Mouse (Mus musculus) neural tube, embryonic 15.5 days (tissue): Measurements from ENCODE around the gene Car14. TPM values are rescaled to one million over a fixed set of nuclear protein-coding genes. Genes with fewer than 3 reads are reported as not detected.
"Not testable (repeated sequence)": the region's sequence is repeated elsewhere in the genome, so short reads cannot be mapped to it uniquely, and the experiment has no call there.

ENCODE experiments used
- ATAC-seq: fragments of 200-750 bp; cut with Nextera tagmentation; 2 replicates; pipeline ENCODE4 v1.8.0; 2017; ENCODE audit warnings: mild to moderate bottlenecking, moderate TSS enrichment, moderate library complexity; ENCODE audit not compliant: low FRiP score
- H3K27ac ChIP-seq: fragments of 300-500 bp; sonication (generic); replicated peaks from 2 replicates; pipeline ENCODE4 v1.5.1; 2015; ENCODE audit warnings: mild to moderate bottlenecking, inconsistent platforms
- H3K27me3 ChIP-seq: fragments of 300-500 bp; sonication (generic); replicated peaks from 2 replicates; pipeline ENCODE4 v1.6.1; 2015; ENCODE audit warnings: inconsistent platforms
- H3K36me3 ChIP-seq: fragments of 300-500 bp; sonication (generic); 2 replicates; pipeline ENCODE4 v1.6.1; 2015; ENCODE audit warnings: inconsistent platforms
- H3K4me1 ChIP-seq: fragments of 300-500 bp; sonication (generic); 2 replicates; pipeline ENCODE4 v1.6.1; 2015; ENCODE audit warnings: inconsistent platforms
- H3K4me2 ChIP-seq: fragments of 300-500 bp; sonication (generic); 2 replicates; pipeline ENCODE4 v1.6.1; 2015; ENCODE audit warnings: inconsistent platforms, mild to moderate bottlenecking, moderate library complexity
- H3K4me3 ChIP-seq: fragments of 300-500 bp; sonication (generic); replicated peaks from 2 replicates; pipeline ENCODE4 v1.5.1; 2015; ENCODE audit warnings: mild to moderate bottlenecking, inconsistent platforms
- H3K9ac ChIP-seq: fragments of 300-500 bp; sonication (generic); replicated peaks from 2 replicates; pipeline ENCODE4 v1.6.1; 2015; ENCODE audit warnings: mild to moderate bottlenecking, inconsistent platforms
- H3K9me3 ChIP-seq: fragments of 300-500 bp; sonication (generic); replicated peaks from 2 replicates; pipeline ENCODE4 v1.6.1; 2016; ENCODE audit warnings: inconsistent platforms
- WGBS: fragments of 180-500 bp; shearing (Covaris S2); methylation state at CpG from one replicate; pipeline ENCODE4 v1.1.7; 2015; ENCODE audit warnings: mixed read lengths; 5-methylcytosine and 5-hydroxymethylcytosine counted together
- polyA plus RNA-seq: library from polyadenylated mRNA; unstranded; fragments of >200 nt; fragmentation: Nextera tagmentation; extraction: Ambion mirVana; gene quantifications from 2 replicates; pipeline ENCODE4 v1.2.1, GENCODE M21; 2015

Car14 gene
- polyA plus RNA-seq, 1 experiment from 2014 or later = 1.3 TPM

GRCm38 (mm10) chr3:95923429-95923828 lies 18.9 kb upstream of the Car14 start:
- not testable (repeated sequence) for H3K9me3 ChIP-seq, H3K4me2 ChIP-seq, ATAC-seq, H3K4me3 ChIP-seq, H3K27ac ChIP-seq, H3K4me1 ChIP-seq, H3K36me3 ChIP-seq, H3K9ac ChIP-seq, H3K27me3 ChIP-seq
- 93% methylated on average over 7 of the region's 7 CpGs for WGBS

- not testable (repeated sequence) for H3K4me3 ChIP-seq, H3K9ac ChIP-seq, H3K4me1 ChIP-seq, H3K9me3 ChIP-seq, ATAC-seq, H3K36me3 ChIP-seq, H3K27me3 ChIP-seq, H3K27ac ChIP-seq, H3K4me2 ChIP-seq
- WGBS = 78% methylated on average over 2 of the region's 2 CpGs
These were observed 16.0 kb upstream of the Car14 start for GRCm38 (mm10) chr3:95920532-95920931.

- Histone ChIP-seq H3K4me3 (no peak overlapping the region), H3K9me3 (no peaks in the 10 kb centered on the region), H3K4me1 (no peaks in the 10 kb centered on the region), H3K27ac (no peak overlapping the region), H3K9ac (no peak overlapping the region), H3K27me3 (no peaks in the 10 kb centered on the region), H3K4me2 (no peak overlapping the region), H3K36me3 (no peaks in the 10 kb centered on the region)
- 84% methylated on average over 7 of the region's 7 CpGs for WGBS
- no peak for ATAC-seq
These were observed 12.3 kb upstream of the Car14 start for GRCm38 (mm10) chr3:95916760-95917159.

- no peak overlapping the region for H3K4me2 ChIP-seq
- no peak for ATAC-seq
- no peak overlapping the region for H3K4me3 ChIP-seq
- 93% methylated on average over 4 of the region's 4 CpGs for WGBS
- H3K27me3 ChIP-seq = no peaks in the 10 kb centered on the region
- no peak overlapping the region for H3K9ac ChIP-seq
- no peaks in the 10 kb centered on the region for H3K9me3 ChIP-seq
- H3K36me3 ChIP-seq = no peaks in the 10 kb centered on the region
- no peak overlapping the region for H3K27ac ChIP-seq
- no peaks in the 10 kb centered on the region for H3K4me1 ChIP-seq
These were observed 10.2 kb upstream of the Car14 start for GRCm38 (mm10) chr3:95914706-95915105.

GRCm38 (mm10) chr3:95907613-95908012 lies 3.1 kb upstream of the Car14 start:
- Histone ChIP-seq H3K9me3 (no peaks in the 10 kb centered on the region), H3K27ac (no peak overlapping the region), H3K36me3 (no peaks in the 10 kb centered on the region), H3K4me1 (peaks cover 34% of the 10 kb centered on the region), H3K27me3 (peaks cover 18% of the 10 kb centered on the region), H3K4me2 (no peak overlapping the region), H3K9ac (no peak overlapping the region), H3K4me3 (no peak overlapping the region)
- 59% methylated on average over 4 of the region's 4 CpGs for WGBS
- ATAC-seq = no peak

GRCm38 (mm10) chr3:95906860-95907259 lies 2.4 kb upstream of the Car14 start:
- H3K4me3 ChIP-seq = peak overlapping the region; percentile 15
- H3K27ac ChIP-seq = no peak overlapping the region
- peaks cover 34% of the 10 kb centered on the region for H3K4me1 ChIP-seq
- peaks cover 18% of the 10 kb centered on the region for H3K27me3 ChIP-seq
- WGBS = under 1% methylated on average over 12 of the region's 12 CpGs
- peak overlapping the region; percentile 69 for H3K4me2 ChIP-seq
- H3K9me3 ChIP-seq = no peaks in the 10 kb centered on the region
- ATAC-seq = no peak
- H3K36me3 ChIP-seq = no peaks in the 10 kb centered on the region
- no peak overlapping the region for H3K9ac ChIP-seq

GRCm38 (mm10) chr3:95905940-95906492 lies 1.5 kb upstream of the Car14 start:
- peaks cover 18% of the 10 kb centered on the region for H3K27me3 ChIP-seq
- ATAC-seq = no peak
- H3K4me1 ChIP-seq = peaks cover 34% of the 10 kb centered on the region
- H3K4me2 ChIP-seq = peak overlapping the region; percentile 69
- H3K36me3 ChIP-seq = no peaks in the 10 kb centered on the region
- no peak overlapping the region for H3K9ac ChIP-seq
- H3K4me3 ChIP-seq = no peak overlapping the region; the same call in 1 of the 2 replicates
- WGBS = under 1% methylated on average over 12 of the region's 12 CpGs
- H3K27ac ChIP-seq = no peak overlapping the region
- no peaks in the 10 kb centered on the region for H3K9me3 ChIP-seq

GRCm38 (mm10) chr3:95905146-95905939 lies 852 bp upstream of the Car14 start:
- WGBS = under 1% methylated on average over 18 of the region's 18 CpGs
- H3K36me3 ChIP-seq = no peaks in the 10 kb centered on the region
- H3K4me2 ChIP-seq = peak overlapping the region; percentile 69
- no peaks in the 10 kb centered on the region for H3K9me3 ChIP-seq
- H3K4me3 ChIP-seq = peak overlapping the region; percentile 36
- no peak overlapping the region for H3K27ac ChIP-seq
- ATAC-seq = peak; percentile 24; the same call in 1 of the 2 replicates
- H3K9ac ChIP-seq = peak overlapping the region; percentile 26; the same call in 1 of the 2 replicates
- H3K4me1 ChIP-seq = peaks cover 34% of the 10 kb centered on the region
- peaks cover 18% of the 10 kb centered on the region for H3K27me3 ChIP-seq

GRCm38 (mm10) chr3:95903753-95904502 lies 563 bp downstream of the Car14 start:
- no peak overlapping the region for H3K9ac ChIP-seq
- 2% methylated on average over 15 of the region's 15 CpGs for WGBS
- H3K4me3 ChIP-seq = peak overlapping the region; percentile 36
- no peaks in the 10 kb centered on the region for H3K9me3 ChIP-seq
- H3K27ac ChIP-seq = no peak overlapping the region
- ATAC-seq = no peak
- H3K36me3 ChIP-seq = no peaks in the 10 kb centered on the region
- H3K27me3 ChIP-seq = peaks cover 18% of the 10 kb centered on the region
- peak overlapping the region; percentile 69 for H3K4me2 ChIP-seq
- H3K4me1 ChIP-seq = peaks cover 34% of the 10 kb centered on the region

- H3K4me3 ChIP-seq = no peak overlapping the region
- ATAC-seq = no peak
- 27% methylated on average over 6 of the region's 6 CpGs for WGBS
- no peak overlapping the region for H3K4me2 ChIP-seq
- H3K9me3 ChIP-seq = no peaks in the 10 kb centered on the region
- no peak overlapping the region for H3K9ac ChIP-seq
- H3K27me3 ChIP-seq = peaks cover 15% of the 10 kb centered on the region
- H3K4me1 ChIP-seq = peaks cover 34% of the 10 kb centered on the region
- no peaks in the 10 kb centered on the region; the same call in 1 of the 2 replicates for H3K36me3 ChIP-seq
- no peak overlapping the region for H3K27ac ChIP-seq
These were observed 1.8 kb downstream of the Car14 start for GRCm38 (mm10) chr3:95902643-95903042.

GRCm38 (mm10) chr3:95902373-95902625 lies 2.2 kb downstream of the Car14 start:
- Histone ChIP-seq H3K4me3 (no peak overlapping the region), H3K9ac (no peak overlapping the region), H3K4me1 (peaks cover 34% of the 10 kb centered on the region), H3K9me3 (no peaks in the 10 kb centered on the region), H3K27me3 (peaks cover 12% of the 10 kb centered on the region), H3K36me3 (no peaks in the 10 kb centered on the region; the same call in 1 of the 2 replicates), H3K4me2 (no peak overlapping the region), H3K27ac (no peak overlapping the region)
- ATAC-seq = no peak
